Mouse (Mus musculus): ENCODE measurements at regions not wholly inside any gene's neighbourhood (a gene's known extent, or its start where the extent isn't known, plus 50 kb on each side); places are given as distances from the start of the nearest gene placed in this dataset.
A peak's percentile ranks its signal among the peaks of the same experiment; 100 is the strongest.
"Not testable (repeated sequence)": the region's sequence is repeated elsewhere in the genome, so short reads cannot be mapped to it uniquely, and the experiment has no call there.

GRCm38 (mm10) chr1:157048996-157049395, 59.5 kb downstream of the Tex35 start:
- ATAC-seq (replicated peaks; ENCODE audit: low FRiP score, poor library complexity, severe bottlenecking): no peak

GRCm38 (mm10) chr1:157048201-157048923, 60.1 kb downstream of the Tex35 start:
- no peak for ATAC-seq (replicated peaks; ENCODE audit: low FRiP score, poor library complexity, severe bottlenecking)

- no peak for ATAC-seq (replicated peaks; ENCODE audit: low FRiP score, poor library complexity, severe bottlenecking)
Measured at GRCm38 (mm10) chr1:157047751-157048200, 60.7 kb downstream of the Tex35 start.

GRCm38 (mm10) chr1:157046760-157047182, 61.7 kb downstream of the Tex35 start:
- ATAC-seq (replicated peaks; ENCODE audit: low FRiP score, poor library complexity, severe bottlenecking): no peak

- no peak for ATAC-seq (replicated peaks; ENCODE audit: low FRiP score, poor library complexity, severe bottlenecking)
Measured at GRCm38 (mm10) chr1:157039836-157040196, 68.7 kb downstream of the Tex35 start.

- ATAC-seq (replicated peaks; ENCODE audit: low FRiP score, poor library complexity, severe bottlenecking): peak; percentile 77
Measured at GRCm38 (mm10) chr1:157039016-157039835, 69.3 kb downstream of the Tex35 start.

GRCm38 (mm10) chr1:157038111-157039008, 70.1 kb downstream of the Tex35 start:
- no peak for ATAC-seq (replicated peaks; ENCODE audit: low FRiP score, poor library complexity, severe bottlenecking)

- no peak for ATAC-seq (replicated peaks; ENCODE audit: low FRiP score, poor library complexity, severe bottlenecking)
Measured at GRCm38 (mm10) chr1:157037246-157037991, 71.1 kb downstream of the Tex35 start.

GRCm38 (mm10) chr1:157036779-157037178, 71.7 kb downstream of the Tex35 start:
- ATAC-seq (replicated peaks; ENCODE audit: low FRiP score, poor library complexity, severe bottlenecking): no peak

GRCm38 (mm10) chr1:157035221-157035620, 73.3 kb downstream of the Tex35 start:
- not testable (repeated sequence) for ATAC-seq (replicated peaks; ENCODE audit: low FRiP score, poor library complexity, severe bottlenecking)

- no peak for ATAC-seq (replicated peaks; ENCODE audit: low FRiP score, poor library complexity, severe bottlenecking)
Measured at GRCm38 (mm10) chr1:157028682-157029081, 79.8 kb downstream of the Tex35 start.

GRCm38 (mm10) chr1:157027681-157028080, 80.8 kb downstream of the Tex35 start:
- no peak for ATAC-seq (replicated peaks; ENCODE audit: low FRiP score, poor library complexity, severe bottlenecking)

GRCm38 (mm10) chr1:157023462-157023861, 84.0 kb upstream of the Ralgps2 start:
- no peak for ATAC-seq (replicated peaks; ENCODE audit: low FRiP score, poor library complexity, severe bottlenecking)

GRCm38 (mm10) chr1:157022456-157023435, 83.3 kb upstream of the Ralgps2 start:
- ATAC-seq (replicated peaks; ENCODE audit: low FRiP score, poor library complexity, severe bottlenecking): no peak

- ATAC-seq (replicated peaks; ENCODE audit: low FRiP score, poor library complexity, severe bottlenecking): no peak
Measured at GRCm38 (mm10) chr1:157019892-157020291, 80.5 kb upstream of the Ralgps2 start.

GRCm38 (mm10) chr1:157018726-157019125, 79.3 kb upstream of the Ralgps2 start:
- no peak for ATAC-seq (replicated peaks; ENCODE audit: low FRiP score, poor library complexity, severe bottlenecking)

- ATAC-seq (replicated peaks; ENCODE audit: low FRiP score, poor library complexity, severe bottlenecking): no peak
Measured at GRCm38 (mm10) chr1:157017198-157017994, 78.0 kb upstream of the Ralgps2 start.

All from erythroid progenitor cell, adult 5-6 weeks (primary cell).